Mouse (Mus musculus): ENCODE measurements around the gene Tbrg4.

The Tbrg4 gene

GRCm38 (mm10) chr11:6623704-6624103 is 2.2 kb downstream of the Tbrg4 start:
- DNase-seq (ENCODE audit: low spot score): no peak

- no peak for DNase-seq (ENCODE audit: low spot score)
These were observed 10.3 kb downstream of the Tbrg4 start for GRCm38 (mm10) chr11:6615250-6616205.

GRCm38 (mm10) chr11:6605491-6606399 is 20.1 kb downstream of the Tbrg4 start, which contains the start of gene Nacad:
Gene Nacad, minus strand, starts transcription at chr11:6606053.
- DNase-seq (ENCODE audit: low spot score): peak; percentile 81

- DNase-seq (ENCODE audit: low spot score): peak; percentile 39
These were observed 20.8 kb downstream of the Tbrg4 start for GRCm38 (mm10) chr11:6605021-6605481.

GRCm38 (mm10) chr11:6604604-6604936 is 21.3 kb downstream of the Tbrg4 start:
- no peak for DNase-seq (ENCODE audit: low spot score)

GRCm38 (mm10) chr11:6603887-6604603 is 21.8 kb downstream of the Tbrg4 start:
- peak; percentile 42 for DNase-seq (ENCODE audit: low spot score)

- no peak for DNase-seq (ENCODE audit: low spot score)
These were observed 22.6 kb downstream of the Tbrg4 start for GRCm38 (mm10) chr11:6603224-6603623.

GRCm38 (mm10) chr11:6602662-6603061 is 23.2 kb downstream of the Tbrg4 start:
- no peak for DNase-seq (ENCODE audit: low spot score)

- DNase-seq (ENCODE audit: low spot score): no peak
These were observed 24.0 kb downstream of the Tbrg4 start for GRCm38 (mm10) chr11:6601649-6602480.

- no peak for DNase-seq (ENCODE audit: low spot score)
These were observed 25.5 kb downstream of the Tbrg4 start for GRCm38 (mm10) chr11:6600284-6600944.

- no peak for DNase-seq (ENCODE audit: low spot score)
These were observed 26.0 kb downstream of the Tbrg4 start for GRCm38 (mm10) chr11:6599831-6600230.

GRCm38 (mm10) chr11:6599011-6599681 is 26.7 kb downstream of the Tbrg4 start:
- peak; percentile 67 for DNase-seq (ENCODE audit: low spot score)

GRCm38 (mm10) chr11:6598191-6598889 is 27.5 kb downstream of the Tbrg4 start:
- no peak for DNase-seq (ENCODE audit: low spot score)

- DNase-seq (ENCODE audit: low spot score): no peak
These were observed 28.3 kb downstream of the Tbrg4 start for GRCm38 (mm10) chr11:6597523-6597922.

- DNase-seq (ENCODE audit: low spot score): no peak
These were observed 29.3 kb downstream of the Tbrg4 start for GRCm38 (mm10) chr11:6596616-6597015.

GRCm38 (mm10) chr11:6596205-6596604 is 29.7 kb downstream of the Tbrg4 start:
- no peak for DNase-seq (ENCODE audit: low spot score)

GRCm38 (mm10) chr11:6595339-6595738 is 30.5 kb downstream of the Tbrg4 start:
- DNase-seq (ENCODE audit: low spot score): no peak

- no peak for DNase-seq (ENCODE audit: low spot score)
These were observed 31.0 kb downstream of the Tbrg4 start for GRCm38 (mm10) chr11:6594845-6595244.

GRCm38 (mm10) chr11:6593406-6593805 is 32.5 kb downstream of the Tbrg4 start:
- no peak for DNase-seq (ENCODE audit: low spot score)
